In the genomic region with DNA sequence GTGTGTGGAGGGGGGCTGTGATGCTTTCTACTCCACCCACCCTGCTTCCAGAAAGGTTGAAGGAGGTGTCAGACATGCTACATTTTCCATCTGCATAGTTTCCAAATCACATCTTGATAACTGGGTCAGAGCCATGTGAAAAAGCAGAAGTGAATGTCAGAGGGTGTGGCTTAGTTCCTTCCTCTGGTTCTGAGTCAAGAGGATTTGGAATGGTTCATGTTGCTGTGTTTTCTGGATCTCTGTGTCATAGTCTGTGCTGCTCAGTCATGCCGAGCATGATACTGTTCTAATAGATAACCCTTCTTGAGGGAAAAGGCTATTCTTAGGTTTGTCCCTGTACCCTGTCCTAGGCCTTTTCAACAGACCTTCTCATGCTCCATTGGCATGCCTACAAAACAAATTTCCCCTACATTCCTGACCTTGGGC, we compare ENCODE assay signal across 8 mouse cellular contexts. TPM values are rescaled to one million over a fixed set of nuclear protein-coding genes. Genes with fewer than 3 reads are reported as not detected.
DNase-seq lines count a peak whose midpoint lies in the region; ATAC-seq and TF ChIP-seq lines count a peak whose summit lies in the region.

No protein-coding gene starts in this region.

- no peak for TF ChIP-seq CTCF in testis, adult 2 months (IDR thresholded peaks at IDR 0.05; ENCODE audit: control insufficient read depth, insufficient read depth, insufficient replicate concordance, low read depth, low read length)

- no peak for ATAC-seq in forebrain, embryonic 14.5 days
- no peak for ATAC-seq in forebrain, embryonic 12.5 days (ENCODE audit: low FRiP score)
- ATAC-seq in stomach, embryonic 15.5 days (ENCODE audit: insufficient read depth, low FRiP score, low read depth), result no peak
- ATAC-seq in hindbrain, embryonic 16.5 days, result no peak

- peak; percentile 5 for DNase-seq in forebrain, embryonic 14.5 days (ENCODE audit: low spot score)
- DNase-seq in testis, postnatal 14 days (ENCODE audit: low spot score), result no peak
- DNase-seq in kidney, adult 8-10 months, result peak; percentile 18 to 36
- DNase-seq in embryo, embryonic 10.5 days (ENCODE audit: low spot score), result no peak

- no peaks in the 10 kb centered on the region for H3K27me3 ChIP-seq in forebrain, embryonic 14.5 days (replicated peaks; ENCODE audit: control insufficient read depth, insufficient read depth, low read length)
- no peaks in the 10 kb centered on the region for H3K27me3 ChIP-seq in forebrain, embryonic 12.5 days
- H3K27me3 ChIP-seq in testis, adult 2 months (ENCODE audit: control insufficient read depth, insufficient read depth, low read length), result no peaks in the 10 kb centered on the region
- H3K27me3 ChIP-seq in stomach, embryonic 15.5 days (replicated peaks), result no peaks in the 10 kb centered on the region
- no peaks in the 10 kb centered on the region for H3K27me3 ChIP-seq in hindbrain, embryonic 16.5 days (replicated peaks; ENCODE audit: control insufficient read depth, insufficient read depth, low read length)

- H3K4me3 ChIP-seq in forebrain, embryonic 14.5 days (ENCODE audit: low read depth, low read length), result no peak overlapping the region
- H3K4me3 ChIP-seq in forebrain, embryonic 12.5 days (replicated peaks), result no peak overlapping the region
- H3K4me3 ChIP-seq in testis, adult 2 months (ENCODE audit: control insufficient read depth, low read depth, low read length), result no peak overlapping the region
- H3K4me3 ChIP-seq in stomach, embryonic 15.5 days (replicated peaks), result no peak overlapping the region
- no peak overlapping the region for H3K4me3 ChIP-seq in hindbrain, embryonic 16.5 days (ENCODE audit: low read length)

- H3K36me3 ChIP-seq in forebrain, embryonic 14.5 days (ENCODE audit: control insufficient read depth, insufficient read depth, low read length), result no peaks in the 10 kb centered on the region
- no peaks in the 10 kb centered on the region for H3K36me3 ChIP-seq in forebrain, embryonic 12.5 days (replicated peaks)
- no peaks in the 10 kb centered on the region for H3K36me3 ChIP-seq in testis, adult 2 months (ENCODE audit: control insufficient read depth, insufficient read depth, low read length)
- no peaks in the 10 kb centered on the region for H3K36me3 ChIP-seq in stomach, embryonic 15.5 days
- no peaks in the 10 kb centered on the region for H3K36me3 ChIP-seq in hindbrain, embryonic 16.5 days (ENCODE audit: control insufficient read depth, insufficient read depth, low read length)

- no peak overlapping the region for H3K27ac ChIP-seq in forebrain, embryonic 14.5 days (ENCODE audit: low read depth, low read length)
- no peak overlapping the region for H3K27ac ChIP-seq in forebrain, embryonic 12.5 days
- peak overlapping the region; percentile 58; the same call in 1 of the 2 replicates for H3K27ac ChIP-seq in testis, adult 2 months (ENCODE audit: control insufficient read depth, insufficient read depth, low read depth, low read length)
- H3K27ac ChIP-seq in stomach, embryonic 15.5 days, result 0 out of 2 replicates have a peak overlapping the region, but pooled peaks have one; percentile 6
- H3K27ac ChIP-seq in hindbrain, embryonic 16.5 days (ENCODE audit: low read depth, low read length), result no peak overlapping the region

- no peak overlapping the region for H3K9ac ChIP-seq in forebrain, embryonic 14.5 days (ENCODE audit: low read length)
- no peak overlapping the region for H3K9ac ChIP-seq in forebrain, embryonic 12.5 days
- no peak overlapping the region for H3K9ac ChIP-seq in stomach, embryonic 15.5 days
- no peak overlapping the region for H3K9ac ChIP-seq in hindbrain, embryonic 16.5 days (ENCODE audit: low read depth, low read length)

- H3K4me2 ChIP-seq in forebrain, embryonic 14.5 days (ENCODE audit: low read length), result no peak overlapping the region
- H3K4me2 ChIP-seq in forebrain, embryonic 12.5 days, result no peak overlapping the region
- H3K4me2 ChIP-seq in stomach, embryonic 15.5 days, result no peak overlapping the region
- no peak overlapping the region for H3K4me2 ChIP-seq in hindbrain, embryonic 16.5 days (ENCODE audit: low read length)

- no peaks in the 10 kb centered on the region for H3K4me1 ChIP-seq in forebrain, embryonic 14.5 days (ENCODE audit: control insufficient read depth, insufficient read depth, low read length)
- H3K4me1 ChIP-seq in forebrain, embryonic 12.5 days, result no peaks in the 10 kb centered on the region
- no peaks in the 10 kb centered on the region; the same call in 1 of the 2 replicates for H3K4me1 ChIP-seq in testis, adult 2 months (ENCODE audit: control insufficient read depth, insufficient read depth, low read length)
- no peaks in the 10 kb centered on the region for H3K4me1 ChIP-seq in stomach, embryonic 15.5 days
- H3K4me1 ChIP-seq in hindbrain, embryonic 16.5 days (ENCODE audit: control insufficient read depth, insufficient read depth, low read depth, low read length), result no peaks in the 10 kb centered on the region; the same call in 1 of the 2 replicates

- TF ChIP-seq POLR2A in testis, adult 2 months (IDR thresholded peaks at IDR 0.05; ENCODE audit: control insufficient read depth, low read depth, low read length), result no peak

- 80% methylated on average over 1 of the region's 1 CpGs for WGBS in forebrain, embryonic 14.5 days
- WGBS in forebrain, embryonic 12.5 days, result 74% methylated on average over 1 of the region's 1 CpGs
- 35% methylated on average over 1 of the region's 1 CpGs for WGBS in stomach, embryonic 15.5 days
- whole genome bisulfite sequencing in hindbrain, embryonic 16.5 days, result 61% methylated on average over 1 of the region's 1 CpGs

- H3K9me3 ChIP-seq in forebrain, embryonic 14.5 days (replicated peaks; ENCODE audit: control insufficient read depth, low read length), result no peaks in the 10 kb centered on the region
- H3K9me3 ChIP-seq in forebrain, embryonic 12.5 days, result no peaks in the 10 kb centered on the region
- no peaks in the 10 kb centered on the region for H3K9me3 ChIP-seq in stomach, embryonic 15.5 days
- peaks cover 3% of the 10 kb centered on the region; the same call in 1 of the 2 replicates for H3K9me3 ChIP-seq in hindbrain, embryonic 16.5 days (ENCODE audit: control insufficient read depth, low read length)

RNA-seq across cellular contexts. Expression of gene Grk5, which starts 50.4 kb away (rescaled TPM):
- polyA plus RNA-seq in forebrain, embryonic 14.5 days (2014; fragmentation: Nextera tagmentation; extraction: Ambion mirVana), result 2.0 and 2.7 TPM in 2 replicates
- 2.0 and 2.4 TPM in 2 replicates for polyA plus RNA-seq in forebrain, embryonic 12.5 days (2016; fragmentation: Nextera tagmentation; extraction: Ambion mirVana)
- 1.6 and 1.7 TPM in 2 replicates for polyA plus RNA-seq in testis, adult 2 months (2012; rRNA removed)
- 1.9 and 2.8 TPM in 2 replicates for polyA plus RNA-seq in stomach, embryonic 15.5 days (2015; fragmentation: Nextera tagmentation; extraction: Ambion mirVana)
- polyA plus RNA-seq in hindbrain, embryonic 16.5 days (2015; fragmentation: Nextera tagmentation; extraction: Ambion mirVana), result 1.6 and 1.9 TPM in 2 replicates

Comparison
In these comparisons a context has a peak if more than half of its experiments do, and no peak if none do; other contexts are left out.
1. DNase-seq: peak in forebrain, embryonic 14.5 days (single experiment) and kidney, adult 8-10 months (2 of 2); none in testis, postnatal 14 days (single experiment) and embryo, embryonic 10.5 days (single experiment).
2. H3K27ac ChIP-seq: peak in testis, adult 2 months (single experiment) and stomach, embryonic 15.5 days (single experiment); none in forebrain, embryonic 14.5 days (single experiment), forebrain, embryonic 12.5 days (single experiment) and hindbrain, embryonic 16.5 days (single experiment).